Mouse (Mus musculus) spleen, adult 2 months (tissue): Measurements from ENCODE around the gene Myh6. TPM values are rescaled to one million over a fixed set of nuclear protein-coding genes. Genes with fewer than 3 reads are reported as not detected.

Experiments used
- DNase-seq, 2 experiments: peaks; one replicate each; pipeline versions ENCODE4 v3.0.0 to v3.0.0-alpha.2; 2012 to 2021; ENCODE audit warnings: low spot score in 2 of 2, low read depth in 1 of 2
- H3K27ac ChIP-seq: fragments of 200-500 bp; 2 replicates; pipeline ENCODE4 v1.5.1; 2012; ENCODE audit warnings: low read length, inconsistent platforms; ENCODE audit not compliant: insufficient read depth
- H3K27me3 ChIP-seq: fragments of 200-500 bp; 2 replicates; pipeline ENCODE4 v1.6.1; 2012; ENCODE audit warnings: mild to moderate bottlenecking, moderate library complexity, low read length, inconsistent platforms; ENCODE audit not compliant: control insufficient read depth, insufficient read depth
- H3K36me3 ChIP-seq: fragments of 200-500 bp; 2 replicates; pipeline ENCODE4 v1.6.1; 2012; ENCODE audit warnings: mild to moderate bottlenecking, low read length, inconsistent platforms; ENCODE audit not compliant: control insufficient read depth, insufficient read depth
- H3K4me1 ChIP-seq: fragments of 200-500 bp; 2 replicates; pipeline ENCODE4 v1.6.1; 2011; ENCODE audit warnings: inconsistent platforms; ENCODE audit not compliant: control insufficient read depth, insufficient read depth, insufficient read length
- H3K4me3 ChIP-seq: fragments of 200-500 bp; 2 replicates; pipeline ENCODE4 v1.5.1; 2011; ENCODE audit warnings: mild to moderate bottlenecking, inconsistent platforms; ENCODE audit not compliant: insufficient read depth, insufficient read length; ENCODE audit errors: extremely low read depth
- CTCF ChIP-seq: fragments of 200-500 bp; IDR thresholded peaks from 2 replicates; pipeline ENCODE4 v1.5.1; 2011; ENCODE audit warnings: mild to moderate bottlenecking, inconsistent platforms; ENCODE audit not compliant: insufficient read depth, insufficient read length, insufficient replicate concordance; ENCODE audit errors: extremely low read depth
- POLR2A ChIP-seq: fragments of 200-500 bp; IDR thresholded peaks from 2 replicates; pipeline ENCODE4 v1.6.1; 2011; ENCODE audit warnings: low read depth, low read length, inconsistent platforms
- WGBS: fragments of 180-500 bp; shearing (Covaris S2); methylation state at CpG from one replicate; pipeline ENCODE4 v1.1.7; 2018; 5-methylcytosine and 5-hydroxymethylcytosine counted together
- polyA plus RNA-seq: library from polyadenylated mRNA; depleted of rRNA; stranded (reverse); fragments of >200 nt; gene quantifications from 2 replicates; pipeline ENCODE4 v1.2.3, GENCODE M21; 2012

Gene Myh6
- polyA plus RNA-seq, 1 experiment, result 0.61 TPM

DNA sequence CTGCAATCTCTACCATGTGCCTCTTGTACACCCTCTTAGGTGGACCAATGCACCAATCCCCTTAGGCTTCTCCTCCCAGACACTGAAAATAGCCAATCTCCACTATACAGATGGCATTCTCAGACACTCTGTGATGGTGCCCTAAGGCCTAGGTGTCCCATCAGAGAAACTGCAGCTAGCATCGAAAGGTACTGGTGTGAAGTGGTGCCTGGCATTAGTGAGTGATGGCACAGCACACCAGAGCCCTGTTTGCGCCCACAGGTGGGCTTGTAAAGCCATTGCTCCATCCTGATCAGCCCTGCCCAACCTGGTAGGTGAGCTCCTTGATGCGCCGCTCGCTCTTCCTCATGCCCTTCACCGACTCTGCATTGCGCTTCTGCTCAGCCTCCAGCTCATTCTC is 22.8 kb downstream of the Myh6 start:
- Histone ChIP-seq H3K27me3 (no peaks in the 10 kb centered on the region), H3K4me3 (no peak overlapping the region), H3K36me3 (no peaks in the 10 kb centered on the region), H3K4me1 (no peaks in the 10 kb centered on the region), H3K27ac (no peak overlapping the region)
- TF ChIP-seq CTCF, result no peak
- no peak for TF ChIP-seq POLR2A
- 95% methylated on average over 7 of the region's 7 CpGs for WGBS
- no peak for DNase-seq

DNA sequence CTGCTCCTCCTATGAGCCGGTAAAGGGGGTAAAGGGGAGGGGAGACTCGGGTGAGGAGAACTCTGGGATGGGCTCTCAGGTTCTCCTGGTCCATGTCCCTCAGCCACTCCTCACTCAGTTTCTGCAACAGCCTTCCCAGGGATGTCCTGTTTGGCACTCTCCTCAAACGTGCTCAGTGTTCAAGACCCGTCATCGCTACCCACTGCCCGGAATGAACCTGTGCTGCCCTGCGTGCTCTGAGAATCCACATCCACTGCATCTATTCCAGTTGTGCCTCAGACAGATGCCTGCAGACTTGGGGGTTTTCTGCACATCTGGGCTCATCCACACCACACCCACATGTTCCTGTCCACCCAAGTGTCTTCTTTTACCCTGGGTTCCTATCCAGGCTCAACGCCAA is 24.2 kb downstream of the Myh6 start:
- no peak for DNase-seq
- Histone ChIP-seq H3K27ac (no peak overlapping the region), H3K4me3 (no peak overlapping the region), H3K4me1 (no peaks in the 10 kb centered on the region), H3K27me3 (no peaks in the 10 kb centered on the region), H3K36me3 (no peaks in the 10 kb centered on the region)
- no peak for TF ChIP-seq POLR2A
- TF ChIP-seq CTCF, result no peak
- WGBS, result 90% methylated on average over 8 of the region's 8 CpGs

GRCm38 (mm10) chr14:54941024-54941978 is 25.4 kb downstream of the Myh6 start:
- 53% methylated on average over 13 of the region's 13 CpGs for WGBS
- H3K27me3 ChIP-seq, result no peaks in the 10 kb centered on the region
- no peak overlapping the region for H3K4me3 ChIP-seq
- DNase-seq, result no peak
- H3K4me1 ChIP-seq, result no peaks in the 10 kb centered on the region
- no peak overlapping the region for H3K27ac ChIP-seq
- no peaks in the 10 kb centered on the region for H3K36me3 ChIP-seq
- TF ChIP-seq CTCF (no peak), POLR2A (no peak)

GRCm38 (mm10) chr14:54940176-54940530 is 26.6 kb downstream of the Myh6 start:
- DNase-seq, result no peak
- Histone ChIP-seq H3K27me3 (no peaks in the 10 kb centered on the region), H3K27ac (no peak overlapping the region), H3K4me1 (no peaks in the 10 kb centered on the region), H3K4me3 (no peak overlapping the region), H3K36me3 (no peaks in the 10 kb centered on the region)
- no peak for TF ChIP-seq CTCF
- no peak for TF ChIP-seq POLR2A
- WGBS, result 75% methylated on average over 3 of the region's 3 CpGs

DNA sequence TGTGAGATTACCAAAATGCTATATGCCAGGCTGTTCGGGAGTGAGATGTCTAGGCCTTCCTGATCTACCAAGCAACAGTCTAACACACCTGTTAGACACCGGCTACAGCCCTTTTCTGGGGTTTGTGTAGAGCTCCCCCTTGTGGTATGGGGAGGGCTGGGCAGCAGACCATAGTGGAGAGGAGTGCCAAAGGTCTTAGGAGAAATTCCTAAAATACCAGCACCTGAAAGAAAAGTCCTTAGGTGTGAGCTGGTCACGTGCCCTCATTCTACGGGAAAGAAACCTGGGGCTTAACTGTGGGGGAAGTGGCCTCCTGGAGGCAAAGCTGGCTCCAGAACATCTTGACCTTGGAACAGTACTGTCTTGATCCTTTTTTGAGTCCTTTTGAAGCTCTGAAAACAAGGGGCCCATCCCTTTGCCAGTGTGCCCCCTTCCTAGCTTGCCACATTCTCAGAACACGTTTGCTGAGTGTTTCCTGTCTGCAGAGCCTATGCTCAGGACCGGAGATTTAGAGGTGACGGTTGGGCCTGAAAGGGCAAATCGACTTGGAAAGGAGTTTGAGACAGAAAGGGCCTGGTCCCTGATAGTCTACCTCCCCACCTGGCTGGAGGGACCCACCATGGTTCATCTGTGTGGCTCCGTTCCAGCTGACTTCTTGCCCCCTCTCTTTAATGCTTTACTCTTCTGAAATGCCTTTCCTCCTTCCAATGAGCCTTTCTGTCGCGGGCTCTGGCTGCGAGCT is 27.1 kb downstream of the Myh6 start:
- no peak overlapping the region for H3K27ac ChIP-seq
- H3K36me3 ChIP-seq, result no peaks in the 10 kb centered on the region
- no peaks in the 10 kb centered on the region for H3K27me3 ChIP-seq
- 55% methylated on average over 12 of the region's 12 CpGs for WGBS
- TF ChIP-seq CTCF (peak; percentile 70; the same call in 1 of the 2 replicates), POLR2A (no peak)
- DNase-seq, result peak; percentile 29 to 55
- no peak overlapping the region for H3K4me3 ChIP-seq
- H3K4me1 ChIP-seq, result no peaks in the 10 kb centered on the region

GRCm38 (mm10) chr14:54938431-54939219 is 28.1 kb downstream of the Myh6 start:
- no peak for TF ChIP-seq POLR2A
- TF ChIP-seq CTCF, result no peak
- 82% methylated on average over 15 of the region's 15 CpGs for WGBS
- H3K27ac ChIP-seq, result no peak overlapping the region
- no peaks in the 10 kb centered on the region for H3K4me1 ChIP-seq
- H3K27me3 ChIP-seq, result 0 out of 2 replicates have a peak, but pooled peaks cover 1% of the 10 kb centered on the region
- no peak overlapping the region for H3K4me3 ChIP-seq
- DNase-seq, result no peak
- no peaks in the 10 kb centered on the region for H3K36me3 ChIP-seq
